Mouse (Mus musculus) ES-E14 (cell line): Measurements from ENCODE around the gene Foxj1. TPM values are rescaled to one million over a fixed set of nuclear protein-coding genes. Genes with fewer than 3 reads are reported as not detected.

Source experiments
- DNase-seq: peaks from one replicate; pipeline ENCODE4 v3.0.0-alpha.2; 2013; ENCODE audit warnings: low read depth, low spot score
- H3K27ac ChIP-seq: 2 replicates; pipeline ENCODE4 v1.5.1; 2012; ENCODE audit warnings: low read depth, mild to moderate bottlenecking, low read length, moderate library complexity, mixed read lengths; ENCODE audit not compliant: poor library complexity, insufficient read depth, severe bottlenecking
- H3K36me3 ChIP-seq: 2 replicates; pipeline ENCODE4 v1.6.1; 2012; ENCODE audit warnings: mild to moderate bottlenecking, low read length, moderate library complexity, mixed read lengths; ENCODE audit not compliant: control insufficient read depth, poor library complexity, insufficient read depth, severe bottlenecking
- H3K4me1 ChIP-seq, 2 experiments: fragments of 150-350 bp in 1 of 2; sonication (generic) in 1 of 2; 2 replicates each; pipeline ENCODE4 v1.6.1; 2012; ENCODE audit warnings: low read length in 2 of 2, mild to moderate bottlenecking in 1 of 2, mixed read lengths in 1 of 2; ENCODE audit not compliant: control insufficient read depth in 2 of 2, insufficient read depth in 2 of 2, poor library complexity in 1 of 2
- H3K4me3 ChIP-seq, 2 experiments: fragments of 150-350 bp in 1 of 2; sonication (generic) in 1 of 2; 2 replicates each; pipeline ENCODE4 v1.5.1; 2012; ENCODE audit warnings: low read length in 2 of 2, low read depth in 1 of 2, mild to moderate bottlenecking in 1 of 2, mixed read lengths in 1 of 2; ENCODE audit not compliant: insufficient read depth in 1 of 2, poor library complexity in 1 of 2, severe bottlenecking in 1 of 2
- H3K9ac ChIP-seq: 2 replicates; pipeline ENCODE4 v1.6.1; 2012; ENCODE audit warnings: low read depth, mild to moderate bottlenecking, low read length, mixed read lengths; ENCODE audit not compliant: poor library complexity, insufficient read depth, severe bottlenecking
- H3K9me3 ChIP-seq: fragments of 150-350 bp; sonication (generic); 2 replicates; pipeline ENCODE4 v1.6.1; 2012; ENCODE audit warnings: low read depth, mild to moderate bottlenecking, low read length; ENCODE audit not compliant: control insufficient read depth, insufficient read depth
- CHD2 ChIP-seq: IDR thresholded peaks from 2 replicates; pipeline ENCODE4 v1.6.1; 2014; ENCODE audit warnings: mild to moderate bottlenecking, low read depth, low read length, inconsistent platforms
- HCFC1 ChIP-seq: IDR thresholded peaks from 2 replicates; pipeline ENCODE4 v1.6.1; 2012; ENCODE audit warnings: low read length, inconsistent platforms, borderline replicate concordance; ENCODE audit not compliant: insufficient read depth
- MAFK ChIP-seq: IDR thresholded peaks from 2 replicates; pipeline ENCODE4 v1.6.1; 2014; ENCODE audit warnings: mild to moderate bottlenecking, low read depth, low read length, inconsistent platforms; ENCODE audit not compliant: insufficient read depth
- ZC3H11A ChIP-seq: IDR thresholded peaks from 2 replicates; pipeline ENCODE4 v1.6.1; 2012; ENCODE audit warnings: low read depth, mild to moderate bottlenecking, inconsistent platforms, low read length, borderline replicate concordance
- ZNF384 ChIP-seq: IDR thresholded peaks from 2 replicates; pipeline ENCODE4 v1.6.1; 2012; ENCODE audit warnings: low read depth, low read length, inconsistent platforms
- in situ Hi-C, 2 experiments: fragments of 600-800 bp; cut with MboI; formaldehyde crosslinking; loops; one replicate each; pipeline ENCODE4 v1.15.1; 2025; ENCODE audit warnings: low sequenced_read_pairs in 2 of 2, inconsistent platforms in 1 of 2; ENCODE audit not compliant: unreplicated experiment in 2 of 2
- total RNA-seq: library from RNA; depleted of rRNA; stranded (reverse); fragments of 300-350 nt; gene quantifications from 2 replicates; pipeline ENCODE4 v1.2.3, GENCODE M21; 2012

Gene Foxj1
- total RNA-seq, 1 experiment = 0.67 TPM

- no peaks in the 10 kb centered on the region for H3K9me3 ChIP-seq
- DNase-seq = no peak
- TF ChIP-seq ZNF384 (no peak), HCFC1 (no peak), CHD2 (no peak), ZC3H11A (no peak)
- no peak overlapping the region for H3K27ac ChIP-seq
- H3K36me3 ChIP-seq = peaks cover 3% of the 10 kb centered on the region; the same call in 1 of the 2 replicates
- no peak overlapping the region for H3K4me3 ChIP-seq
- in situ Hi-C loops = no loop called here
- peaks cover 5 to 12% of the 10 kb centered on the region in 2 experiments; a peak in 2 of 4 replicates for H3K4me1 ChIP-seq
- no peak overlapping the region for H3K9ac ChIP-seq
Observed at GRCm38 (mm10) chr11:116285770-116286191, 49.4 kb downstream of the Foxj1 start.

- TF ChIP-seq ZNF384 (no peak), MAFK (no peak), ZC3H11A (no peak), HCFC1 (no peak), CHD2 (no peak)
- no peak for DNase-seq
- in situ Hi-C loops = no loop called here
- H3K4me3 ChIP-seq = no peak overlapping the region
- no peaks in the 10 kb centered on the region for H3K9me3 ChIP-seq
- H3K9ac ChIP-seq = no peak overlapping the region
- H3K36me3 ChIP-seq = peaks cover 3% of the 10 kb centered on the region; the same call in 1 of the 2 replicates
- H3K4me1 ChIP-seq = peaks cover 5 to 12% of the 10 kb centered on the region in 2 experiments; a peak in 2 of 4 replicates
- H3K27ac ChIP-seq = no peak overlapping the region
Observed at GRCm38 (mm10) chr11:116283982-116284381, 51.2 kb downstream of the Foxj1 start.

- Histone ChIP-seq H3K27ac (no peak overlapping the region), H3K4me3 (peak overlapping the region; percentile 43 to 56), H3K9me3 (no peaks in the 10 kb centered on the region), H3K9ac (no peak overlapping the region; the same call in 1 of the 2 replicates), H3K4me1 (peaks cover 5 to 10% of the 10 kb centered on the region in 2 experiments; a peak in 2 of 4 replicates), H3K36me3 (no peaks in the 10 kb centered on the region)
- in situ Hi-C loops = no loop called here
- no peak for DNase-seq
- TF ChIP-seq MAFK (no peak), ZC3H11A (no peak), ZNF384 (no peak), CHD2 (no peak), HCFC1 (no peak)
Observed at GRCm38 (mm10) chr11:116282912-116283521, 52.2 kb downstream of the Foxj1 start.

- H3K4me3 ChIP-seq = peak overlapping the region; percentile 58 to 61; a peak in 3 of 4 replicates
- H3K9me3 ChIP-seq = no peaks in the 10 kb centered on the region
- in situ Hi-C loops = no loop called here
- H3K9ac ChIP-seq = no peak overlapping the region
- peaks cover 5 to 9% of the 10 kb centered on the region in 2 experiments; a peak in 2 of 4 replicates for H3K4me1 ChIP-seq
- no peak for DNase-seq
- no peaks in the 10 kb centered on the region for H3K36me3 ChIP-seq
- H3K27ac ChIP-seq = no peak overlapping the region
- no peak for TF ChIP-seq ZNF384
- TF ChIP-seq CHD2 = no peak
- TF ChIP-seq MAFK = no peak
- TF ChIP-seq HCFC1 = no peak
- no peak for TF ChIP-seq ZC3H11A
Observed at GRCm38 (mm10) chr11:116282089-116282488, 53.1 kb downstream of the Foxj1 start.
